Mouse (Mus musculus): ENCODE data around the gene Cpne5. TPM values are rescaled to one million over a fixed set of nuclear protein-coding genes. Genes with fewer than 3 reads are reported as not detected.
"Not testable (repeated sequence)": the region's sequence is repeated elsewhere in the genome, so short reads cannot be mapped to it uniquely, and the experiment has no call there.

Cpne5 gene
- polyA plus RNA-seq, 1 experiment, result 66.3 TPM

DNA sequence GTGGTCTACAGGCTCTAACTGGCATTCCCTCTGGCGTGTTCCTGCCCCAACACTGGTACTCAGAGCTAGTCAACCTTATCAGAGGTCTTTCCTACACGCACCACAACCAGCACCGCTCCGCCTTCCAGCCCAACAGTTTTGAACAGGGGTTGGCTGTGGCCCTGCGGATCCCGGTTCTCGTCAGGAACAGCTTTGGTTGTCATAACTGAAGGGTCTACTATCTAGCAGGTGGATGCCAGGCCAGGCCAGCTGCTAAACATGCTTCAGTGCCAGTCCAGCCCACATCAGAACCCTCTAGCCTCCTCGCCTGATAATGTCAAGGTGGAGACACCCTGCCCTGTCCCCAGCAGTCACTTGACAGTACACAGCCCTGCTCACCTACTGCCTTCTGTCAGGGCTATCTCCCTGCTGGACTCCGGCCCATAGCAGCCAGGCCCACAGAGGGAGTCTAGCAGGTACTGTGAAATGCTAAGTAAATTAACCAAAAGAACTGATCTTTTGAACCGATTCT, 19.1 kb upstream of the Cpne5 start:
- DNase-seq (ENCODE audit: low read depth), result no peak

- DNase-seq (ENCODE audit: low read depth), result no peak
Observed at GRCm38 (mm10) chr17:29256507-29256906, 18.5 kb upstream of the Cpne5 start.

DNA sequence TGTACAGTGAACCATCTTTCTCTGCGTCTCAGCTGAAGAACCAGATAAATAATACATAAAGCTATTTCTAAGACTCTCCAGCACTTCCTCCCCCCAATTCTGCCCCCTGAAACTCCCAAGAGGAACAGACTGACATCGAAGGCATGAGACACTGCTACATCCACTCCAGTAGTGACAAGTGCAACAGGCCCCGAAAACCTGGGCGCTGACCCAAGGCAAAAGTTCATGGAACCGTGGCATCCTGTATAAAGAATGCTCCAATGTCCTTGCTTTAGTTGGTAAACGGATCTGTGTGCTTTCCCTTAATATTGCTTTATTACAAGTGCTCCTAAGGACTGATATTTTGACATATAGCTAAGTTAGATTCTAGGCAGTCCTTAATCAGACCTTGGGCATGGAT, 16.8 kb upstream of the Cpne5 start:
- not testable (repeated sequence) for DNase-seq (ENCODE audit: low read depth)

- no peak for DNase-seq (ENCODE audit: low read depth)
Observed at GRCm38 (mm10) chr17:29253684-29254083, 15.7 kb upstream of the Cpne5 start.

DNA sequence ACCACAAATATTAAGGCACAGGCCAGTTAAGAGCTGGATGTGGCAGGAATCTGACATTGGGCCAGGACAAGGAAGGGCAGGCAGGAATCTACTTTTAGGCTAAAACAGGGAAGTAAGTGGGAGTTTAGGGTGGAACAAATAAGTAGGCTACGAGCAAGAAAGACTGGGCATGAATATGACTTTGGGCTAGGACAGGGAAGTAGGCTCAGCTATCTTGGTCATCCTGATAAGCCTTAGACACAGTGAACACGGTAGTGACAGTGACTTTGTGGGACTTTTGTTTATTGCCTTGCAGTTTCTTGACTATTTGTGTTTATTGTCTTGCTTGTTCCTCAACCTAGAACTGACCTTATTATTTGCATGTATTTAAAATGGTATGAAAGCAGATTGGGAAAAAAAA, 15.3 kb upstream of the Cpne5 start:
- DNase-seq (ENCODE audit: low read depth), result no peak

DNA sequence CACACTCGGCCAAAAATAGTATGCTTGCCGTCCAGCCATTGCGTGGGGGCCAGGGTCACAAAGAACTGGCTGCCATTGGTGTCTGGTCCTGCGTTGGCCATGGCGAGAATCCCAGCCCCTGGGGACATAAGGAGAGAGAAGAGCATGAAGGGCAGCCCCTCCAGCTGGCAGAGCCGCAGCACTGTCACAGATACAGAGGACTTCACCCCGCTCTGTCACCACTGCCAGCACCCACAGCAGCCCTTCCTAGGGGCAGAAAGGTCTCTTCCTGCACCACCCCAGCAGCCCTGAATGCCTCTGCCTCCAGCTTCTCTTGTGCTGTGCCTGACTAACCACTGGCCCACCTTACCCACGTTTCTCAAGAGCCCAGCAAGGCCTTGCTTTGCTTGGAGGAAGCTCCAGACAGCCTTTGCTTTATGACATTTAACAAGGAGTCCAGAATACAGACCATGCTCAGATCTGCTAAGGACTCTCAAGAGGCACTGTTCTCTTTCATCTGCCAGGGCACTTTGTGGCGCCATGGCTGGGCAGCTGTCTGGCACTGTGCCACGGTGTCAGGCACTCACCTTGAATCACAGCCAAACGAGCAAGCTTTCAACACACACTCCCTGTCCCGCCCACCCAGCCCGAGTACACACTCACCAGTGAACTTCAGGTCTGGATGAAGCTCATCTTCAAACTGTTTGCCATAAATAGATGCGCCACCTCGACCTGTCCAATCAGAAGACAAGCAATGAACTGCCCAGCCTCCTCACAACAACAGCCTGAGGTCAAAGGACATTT, 13.8 kb upstream of the Cpne5 start:
- DNase-seq (ENCODE audit: low read depth), result no peak

DNA sequence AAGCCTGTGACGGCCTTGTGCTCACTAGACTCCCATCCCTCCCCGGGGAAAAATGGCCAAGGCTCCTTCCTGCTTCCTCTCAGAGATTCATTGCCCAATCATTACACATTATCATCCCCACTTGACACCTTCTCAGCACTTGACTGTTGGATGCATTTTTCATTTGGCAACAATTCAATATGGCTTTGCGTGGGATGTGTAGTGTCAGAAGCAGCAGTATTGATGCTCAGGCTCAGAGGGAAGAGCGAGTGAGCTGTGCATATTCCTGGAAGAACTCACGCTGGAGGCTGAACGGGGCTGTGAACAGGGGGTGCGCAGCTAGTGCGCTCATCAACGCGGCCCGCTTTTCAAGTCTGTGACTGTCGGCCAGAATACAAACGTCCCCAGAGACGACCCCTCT, 13.0 kb upstream of the Cpne5 start:
- not testable (repeated sequence) for DNase-seq (ENCODE audit: low read depth)

GRCm38 (mm10) chr17:29249512-29249911, 11.5 kb upstream of the Cpne5 start:
- no peak for DNase-seq (ENCODE audit: low read depth)

DNA sequence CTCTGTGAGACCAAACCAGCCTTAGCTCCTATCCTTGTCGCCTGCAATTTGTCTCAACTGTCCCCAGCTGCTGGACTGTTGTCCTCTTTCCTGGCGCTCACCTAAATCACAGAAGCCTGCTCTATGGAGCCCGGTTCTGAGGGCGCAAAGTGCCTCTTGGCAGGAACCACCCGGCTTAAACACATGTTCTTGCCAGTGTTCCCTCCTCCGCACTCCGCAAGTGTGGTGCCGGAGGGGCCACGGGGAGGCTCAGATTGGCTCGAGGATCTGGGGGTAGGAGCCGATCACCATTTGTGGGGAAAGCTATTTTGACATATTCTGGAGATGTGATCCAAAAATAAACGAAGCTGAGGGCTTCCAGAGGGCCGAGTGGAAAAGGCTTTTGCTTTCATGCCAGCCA, 9.9 kb upstream of the Cpne5 start:
- DNase-seq (ENCODE audit: low read depth), result no peak

DNA sequence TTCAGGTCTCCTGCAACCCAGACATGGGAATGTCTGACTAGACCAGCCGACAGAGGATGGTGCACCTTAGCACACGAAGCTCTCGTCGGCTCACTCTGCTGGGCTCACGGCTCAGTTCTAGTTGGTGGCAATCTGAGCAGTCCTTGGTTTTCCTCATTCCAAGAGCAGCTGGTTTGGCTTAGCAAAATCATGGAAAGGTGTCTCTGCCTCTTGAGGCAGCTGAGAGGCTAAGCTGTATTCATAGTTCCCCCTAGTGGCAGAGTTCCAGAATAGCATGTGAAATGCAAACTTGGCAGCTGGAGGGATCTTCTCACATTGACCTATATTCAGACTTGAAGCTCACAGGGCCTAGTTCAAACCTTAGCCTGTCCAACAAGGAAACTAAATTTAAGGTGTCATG, 8.6 kb upstream of the Cpne5 start:
- no peak for DNase-seq (ENCODE audit: low read depth)

GRCm38 (mm10) chr17:29245725-29246124, 7.8 kb upstream of the Cpne5 start:
- DNase-seq (ENCODE audit: low read depth), result no peak

DNA sequence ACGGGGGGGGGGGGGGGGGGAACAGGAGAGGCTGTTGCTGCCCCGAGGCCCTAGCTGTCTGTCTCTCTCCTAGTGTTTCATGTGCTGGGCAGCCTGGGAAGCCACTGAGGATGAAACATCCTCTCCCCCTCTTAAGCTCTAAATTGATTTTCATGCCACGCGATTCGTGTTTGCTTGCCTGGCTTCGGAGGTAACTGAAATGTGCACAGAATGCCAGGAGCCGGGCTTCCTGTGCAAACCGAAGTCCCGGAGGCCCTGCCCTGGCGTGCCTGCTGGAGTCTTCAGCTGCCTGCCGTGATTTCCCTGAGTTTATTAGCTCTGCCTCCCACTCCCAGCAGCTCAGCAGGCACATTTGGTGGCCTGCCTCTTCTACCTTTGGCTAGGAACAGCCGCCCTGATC, 6.9 kb upstream of the Cpne5 start:
- no peak for DNase-seq (ENCODE audit: low read depth)

- no peak for DNase-seq (ENCODE audit: low read depth)
Observed at GRCm38 (mm10) chr17:29238421-29238945, 516 bp upstream of the Cpne5 start.

DNA sequence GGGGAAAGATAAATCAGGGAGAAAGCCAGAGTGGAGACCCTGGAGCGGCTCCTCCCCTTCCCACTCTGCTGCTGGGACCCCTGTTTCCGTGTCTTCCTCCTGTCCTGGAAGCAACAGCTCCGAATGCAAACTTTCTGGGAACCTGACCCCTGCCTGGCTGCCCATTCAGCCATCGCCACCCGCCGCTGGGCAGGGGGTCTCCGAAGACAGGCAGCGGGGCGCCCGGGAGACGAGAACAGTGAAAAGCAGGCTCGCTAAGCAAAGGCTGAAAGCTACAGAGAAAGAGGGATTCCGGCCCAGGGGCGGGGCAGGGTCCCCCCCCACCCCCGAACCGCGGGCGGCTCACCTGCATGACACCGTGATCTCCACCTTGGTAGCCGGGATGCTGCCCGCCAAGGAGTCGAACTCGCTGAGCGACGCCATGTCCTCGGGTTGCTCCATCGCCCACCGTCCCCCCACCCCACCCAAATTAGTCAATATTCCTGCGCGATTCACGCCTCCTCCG, 648 bp downstream of the Cpne5 start:
- DNase-seq (ENCODE audit: low read depth), result no peak

DNA sequence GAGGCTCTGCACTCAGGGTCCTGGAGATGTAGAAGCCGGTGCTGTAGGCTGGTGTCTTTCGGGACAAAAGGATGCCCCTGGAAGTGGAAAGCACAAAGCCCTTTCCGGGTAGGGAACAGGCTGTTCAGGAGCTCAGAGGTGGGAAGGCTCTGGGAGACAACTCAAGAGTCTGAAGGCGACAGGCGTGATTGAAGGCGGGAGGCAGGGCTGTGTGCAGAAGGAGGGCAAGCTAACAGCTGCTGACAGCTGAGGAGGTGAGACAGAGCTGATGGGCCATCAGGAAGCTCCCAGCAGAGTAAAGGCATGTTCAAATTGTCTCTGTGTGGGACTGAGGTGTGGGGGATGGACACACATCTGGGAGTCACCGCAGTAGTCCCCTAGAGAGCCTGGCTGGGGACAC, 1.9 kb downstream of the Cpne5 start:
- DNase-seq (ENCODE audit: low read depth), result no peak

GRCm38 (mm10) chr17:29231109-29231508, 6.9 kb downstream of the Cpne5 start:
- no peak for DNase-seq (ENCODE audit: low read depth)

GRCm38 (mm10) chr17:29220631-29221030, 17.3 kb downstream of the Cpne5 start:
- no peak for DNase-seq (ENCODE audit: low read depth)

DNA sequence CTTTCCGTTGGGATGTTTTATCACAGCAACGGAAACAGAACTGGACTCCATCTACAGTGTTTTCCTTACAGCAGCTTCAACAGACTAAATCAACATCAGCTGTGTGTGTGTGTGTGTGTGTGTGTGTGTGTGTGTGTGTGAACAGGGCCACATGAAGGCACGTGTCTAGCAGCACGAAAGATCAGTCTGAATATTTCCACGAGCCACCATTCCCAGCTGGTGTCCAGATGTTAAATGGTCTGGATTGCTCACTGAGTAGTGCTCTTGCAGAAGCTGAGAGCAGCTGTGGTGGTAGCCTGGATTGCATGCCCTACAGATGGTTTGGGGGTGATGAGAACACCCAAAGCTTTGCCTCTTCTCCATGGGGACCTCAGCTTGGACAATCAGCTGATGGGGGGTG, 19.9 kb downstream of the Cpne5 start:
- DNase-seq (ENCODE audit: low read depth), result no peak

GRCm38 (mm10) chr17:29216078-29216477, 21.9 kb downstream of the Cpne5 start:
- DNase-seq (ENCODE audit: low read depth), result no peak

- DNase-seq (ENCODE audit: low read depth), result no peak
Observed at GRCm38 (mm10) chr17:29214655-29215054, 23.3 kb downstream of the Cpne5 start.

- no peak for DNase-seq (ENCODE audit: low read depth)
Observed at GRCm38 (mm10) chr17:29214193-29214456, 23.8 kb downstream of the Cpne5 start.

DNA sequence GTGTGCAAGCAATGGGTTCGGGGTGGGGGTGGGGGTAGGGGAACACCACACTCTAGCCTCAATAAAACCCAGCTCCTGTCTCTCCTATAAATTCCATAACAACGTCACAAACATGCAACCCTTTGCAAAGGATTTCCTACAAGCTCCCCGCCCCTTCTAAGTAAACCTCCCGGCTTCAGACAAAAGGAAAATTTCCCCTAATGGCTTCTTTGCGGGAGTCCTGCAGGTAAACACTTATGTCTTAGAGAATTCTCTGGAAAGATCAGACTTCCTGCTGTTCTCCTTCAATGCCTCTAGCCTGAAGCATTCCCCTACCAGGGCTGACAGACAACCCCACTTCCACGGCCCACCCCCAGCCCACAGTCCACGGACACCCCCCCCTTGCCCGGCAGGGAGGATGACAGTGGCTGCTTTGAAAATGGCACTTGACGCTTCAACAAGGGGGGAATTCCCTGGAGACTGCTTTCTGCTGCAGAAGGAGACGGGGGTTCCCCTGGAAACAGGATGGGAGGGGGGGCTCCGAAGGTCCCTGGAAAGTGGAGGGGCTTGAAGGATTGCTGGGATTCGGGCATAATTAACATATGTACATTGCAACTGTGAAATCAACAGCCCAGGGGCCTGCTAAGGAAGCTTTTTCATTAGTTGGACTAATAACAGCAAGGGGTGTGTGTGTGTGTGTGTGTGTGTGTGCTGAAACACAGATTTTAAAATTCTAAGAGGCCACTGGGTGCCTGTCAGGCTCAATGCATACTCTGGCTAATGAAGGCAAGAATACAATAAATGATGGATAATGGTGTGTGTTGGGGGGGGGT, 24.4 kb downstream of the Cpne5 start:
- DNase-seq (ENCODE audit: low read depth), result no peak

DNA sequence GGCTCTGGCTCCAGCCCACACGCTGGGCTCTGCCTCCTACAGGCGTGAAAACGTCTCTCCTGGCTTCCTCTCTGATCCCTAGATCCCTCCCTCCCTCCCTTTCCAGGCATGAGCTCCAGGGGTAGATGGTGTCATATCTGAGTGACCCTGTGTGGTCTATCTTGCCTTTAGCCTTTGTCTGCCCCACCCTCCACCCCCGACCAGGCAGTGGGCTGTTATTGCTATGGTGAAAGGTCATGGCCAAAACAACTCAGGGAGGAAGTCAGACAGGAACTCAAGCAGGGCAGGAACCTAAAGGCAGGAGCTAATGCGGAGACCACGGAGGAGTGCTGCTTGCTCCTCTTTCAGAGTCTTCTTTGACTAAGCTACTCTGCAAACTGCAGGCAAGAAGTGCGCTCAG, 26.1 kb downstream of the Cpne5 start:
- DNase-seq (ENCODE audit: low read depth), result no peak
